Comparison of ENCODE assay signal across 11 mouse cellular contexts in genomic region chr2:31609859-31610261, GRCm38 (mm10). TPM values are rescaled to one million over a fixed set of nuclear protein-coding genes. Genes with fewer than 3 reads are reported as not detected.
DNase-seq lines count a peak whose midpoint lies in the region; ATAC-seq and TF ChIP-seq lines count a peak whose summit lies in the region.
"Had no signal": no experiment of that assay in that cellular context is flagged by ENCODE, and none has a peak within 500 bp of the region (broad histone marks: within the 10 kb centered on the region; RNA-seq: fewer than 3 reads in every experiment).

No protein-coding gene starts in this region.

- intact Hi-C loops in left cerebral cortex, adult 2 months (cut with DNase I): no loop called here
- intact Hi-C loops in left cerebral cortex, postnatal 10 days (cut with DNase I): no loop called here

- peaks cover 32% of the 10 kb centered on the region for H3K36me3 ChIP-seq in thymus, adult 2 months (ENCODE audit: control insufficient read depth, insufficient read depth, low read length)

- 91% methylated on average over 7 of the region's 7 CpGs for WGBS in thymus, adult 2 months

- no peaks in the 10 kb centered on the region for H3K27me3 ChIP-seq in thymus, adult 2 months (ENCODE audit: control insufficient read depth, insufficient read depth, low read length)
- H3K27me3 ChIP-seq: stomach, embryonic 15.5 days had no signal

- DNase-seq in CD4-positive, CD25-positive, alpha-beta regulatory T cell, adult 2 months (ENCODE audit: low read depth, low spot score): peak; percentile 13
- DNase-seq in left cerebral cortex, adult 2 months (ENCODE audit: extremely low spot score in 1 of 2, low spot score in 2 of 2): no peak
- DNase-seq in left cerebral cortex, postnatal 10 days (ENCODE audit: extremely low spot score in 1 of 2, low spot score in 2 of 2): no peak
- DNase-seq in cerebellum, postnatal 25 days: peak; percentile 53 to 68
- DNase-seq in neural tube, embryonic 10.5 days (ENCODE audit: extremely low spot score, low spot score): peak; percentile 63
- DNase-seq in thymus, adult 2 months: no peak
- DNase-seq in c-Kit-positive CD71-positive TER-119-positive erythroid progenitor cells, embryonic 14.5 days (ENCODE audit: low spot score): no peak
- DNase-seq: kidney, adult 18-20 months had no signal

- no peak overlapping the region for H3K4me3 ChIP-seq in left cerebral cortex, adult 2 months
- H3K4me3 ChIP-seq in thymus, adult 2 months (ENCODE audit: control insufficient read depth, insufficient read depth, low read length): no peak overlapping the region
- H3K4me3 ChIP-seq: myocyte; stomach, embryonic 15.5 days had no signal

- no peak for ATAC-seq in CD4-positive, CD25-positive, alpha-beta regulatory T cell, adult 4 months

- TF ChIP-seq POLR2A in thymus, adult 2 months (IDR thresholded peaks at IDR 0.05; ENCODE audit: control insufficient read depth, extremely low read depth, insufficient read depth, low read length, poor library complexity): no peak

- no peak overlapping the region for H3K27ac ChIP-seq in left cerebral cortex, adult 2 months
- no peak overlapping the region for H3K27ac ChIP-seq in thymus, adult 2 months (ENCODE audit: control insufficient read depth, insufficient read depth, low read length)
- H3K27ac ChIP-seq: stomach, embryonic 15.5 days had no signal

- no peaks in the 10 kb centered on the region for H3K4me1 ChIP-seq in thymus, adult 2 months (replicated peaks; ENCODE audit: control insufficient read depth, insufficient read depth, low read length)
- H3K4me1 ChIP-seq: stomach, embryonic 15.5 days had no signal

- peak; percentile 8 for TF ChIP-seq CTCF in left cerebral cortex, adult 2 months (IDR thresholded peaks at IDR 0.05)
- no peak for TF ChIP-seq CTCF in thymus, adult 2 months (IDR thresholded peaks at IDR 0.05; ENCODE audit: borderline replicate concordance, control insufficient read depth, extremely low read depth, insufficient read depth, low read length, poor library complexity)

RNA-seq across cellular contexts. Expression of gene Prdm12, which starts 30.0 kb away (rescaled TPM):
- polyA plus RNA-seq in CD4-positive, CD25-positive, alpha-beta regulatory T cell, adult 4 months (2017; shearing (Covaris generic)): not detected
- total RNA-seq in left cerebral cortex, adult 2 months (2021): under 1 TPM; 0.14 to 0.72 TPM
- under 1 TPM; 0.36 to 0.54 TPM for total RNA-seq in left cerebral cortex, postnatal 10 days (2021)
- polyA plus RNA-seq in thymus, adult 2 months (2012; rRNA removed): 0.04 and 0.06 TPM in 2 replicates
- polyA plus RNA-seq: myocyte; stomach, embryonic 15.5 days had no signal

RNA-seq across cellular contexts. Expression of gene Fubp3, which starts 37.4 kb away (rescaled TPM):
- 10 to 100 TPM; 46.2 to 64.6 TPM for polyA plus RNA-seq in CD4-positive, CD25-positive, alpha-beta regulatory T cell, adult 4 months (2017; shearing (Covaris generic))
- total RNA-seq in left cerebral cortex, adult 2 months (2021): 10 to 100 TPM; 39.2 to 42.2 TPM
- 10 to 100 TPM; 43.0 to 45.6 TPM for total RNA-seq in left cerebral cortex, postnatal 10 days (2021)
- polyA plus RNA-seq in thymus, adult 2 months (2012; rRNA removed): 56.3 and 69.5 TPM in 2 replicates

Comparison
In these comparisons a context has a peak if more than half of its experiments do, and no peak if none do; other contexts are left out.
1. DNase-seq: peak in CD4-positive, CD25-positive, alpha-beta regulatory T cell, adult 2 months (single experiment), cerebellum, postnatal 25 days (2 of 2) and neural tube, embryonic 10.5 days (single experiment); none in left cerebral cortex, adult 2 months (0 of 2), left cerebral cortex, postnatal 10 days (0 of 2), thymus, adult 2 months (single experiment) and c-Kit-positive CD71-positive TER-119-positive erythroid progenitor cells, embryonic 14.5 days (single experiment).